Mouse (Mus musculus) lung, postnatal 0 days (tissue): ENCODE data around the gene Zfp874a.

Source experiments
- CTCF ChIP-seq: IDR thresholded peaks from 2 replicates; pipeline ENCODE4 v1.5.1; 2016; ENCODE audit warnings: antibody characterized with exemption, mild to moderate bottlenecking
- EP300 ChIP-seq: IDR thresholded peaks from 2 replicates; pipeline ENCODE4 v1.6.1; 2016; ENCODE audit warnings: antibody characterized with exemption, mild to moderate bottlenecking, control low read depth

DNA sequence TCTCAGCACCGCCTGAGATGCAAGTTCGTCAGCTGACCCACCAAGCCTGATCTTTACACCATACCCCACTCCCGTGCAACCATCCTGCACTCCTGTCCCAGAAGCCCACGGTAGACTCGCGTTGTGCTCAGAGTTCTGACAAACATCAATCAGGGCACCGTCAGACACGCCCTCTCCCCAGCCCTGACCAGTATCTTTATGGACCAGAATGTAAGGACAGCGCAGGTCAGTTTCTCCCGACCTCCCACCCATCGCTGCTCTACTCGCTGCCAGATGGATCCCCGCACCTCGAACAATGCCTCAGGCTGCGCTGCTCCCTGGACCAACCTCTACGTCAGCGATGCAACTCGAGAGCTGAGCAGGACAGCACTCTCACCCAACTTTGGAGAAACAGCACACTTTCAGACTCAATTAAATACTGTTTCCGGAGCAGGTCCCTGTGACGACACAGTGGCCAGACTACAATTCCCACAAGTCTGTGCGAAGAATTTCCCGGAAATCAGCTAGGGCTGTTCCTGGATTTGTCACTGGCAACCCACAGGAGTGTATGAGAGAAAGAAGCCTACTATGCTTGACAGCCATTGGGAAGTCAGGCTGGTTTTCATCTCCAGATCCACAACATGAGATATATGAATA lies 48.8 kb upstream of the Zfp874a start, which contains the start of gene Zfp58:
- TF ChIP-seq CTCF (no peak), EP300 (no peak)
